Mouse (Mus musculus) gastrocnemius, postnatal 36 days (tissue): Measurements from ENCODE around the gene Hmga2. TPM values are rescaled to one million over a fixed set of nuclear protein-coding genes. Genes with fewer than 3 reads are reported as not detected.

Experiments
- DNase-seq, 2 experiments: peaks; one replicate each; pipeline ENCODE4 v3.0.0; 2022
- intact Hi-C: fragments of 180-260 bp; cut with DNase I; formaldehyde crosslinking; loops from one replicate; pipeline ENCODE4 v1.15.1; 2025
- total RNA-seq, 2 experiments: library from RNA; stranded (reverse); gene quantifications; 2 replicates each; pipeline ENCODE4 v1.2.3; 2021

Gene Hmga2
- total RNA-seq, 2 experiments from 2014 or later, result not detected

DNA sequence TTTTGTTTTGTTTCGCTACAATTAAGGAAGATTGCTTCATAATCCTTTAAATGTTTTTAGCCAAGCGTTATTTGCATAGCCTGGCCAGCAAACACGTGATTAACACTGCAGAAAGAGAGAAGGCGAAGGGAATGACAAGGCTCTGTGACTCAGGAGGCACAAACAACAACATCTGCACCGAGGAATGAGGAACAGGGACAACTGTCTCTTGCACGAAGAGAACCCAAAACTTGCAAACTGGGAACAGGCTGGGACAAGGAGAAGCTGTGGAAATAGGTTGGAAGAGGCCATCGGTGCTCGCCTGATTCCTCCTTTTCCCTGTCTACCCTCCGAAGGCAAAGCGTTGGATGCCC, 47.1 kb downstream of the Hmga2 start:
- no peak for DNase-seq
- intact Hi-C loops, result no loop called here

DNA sequence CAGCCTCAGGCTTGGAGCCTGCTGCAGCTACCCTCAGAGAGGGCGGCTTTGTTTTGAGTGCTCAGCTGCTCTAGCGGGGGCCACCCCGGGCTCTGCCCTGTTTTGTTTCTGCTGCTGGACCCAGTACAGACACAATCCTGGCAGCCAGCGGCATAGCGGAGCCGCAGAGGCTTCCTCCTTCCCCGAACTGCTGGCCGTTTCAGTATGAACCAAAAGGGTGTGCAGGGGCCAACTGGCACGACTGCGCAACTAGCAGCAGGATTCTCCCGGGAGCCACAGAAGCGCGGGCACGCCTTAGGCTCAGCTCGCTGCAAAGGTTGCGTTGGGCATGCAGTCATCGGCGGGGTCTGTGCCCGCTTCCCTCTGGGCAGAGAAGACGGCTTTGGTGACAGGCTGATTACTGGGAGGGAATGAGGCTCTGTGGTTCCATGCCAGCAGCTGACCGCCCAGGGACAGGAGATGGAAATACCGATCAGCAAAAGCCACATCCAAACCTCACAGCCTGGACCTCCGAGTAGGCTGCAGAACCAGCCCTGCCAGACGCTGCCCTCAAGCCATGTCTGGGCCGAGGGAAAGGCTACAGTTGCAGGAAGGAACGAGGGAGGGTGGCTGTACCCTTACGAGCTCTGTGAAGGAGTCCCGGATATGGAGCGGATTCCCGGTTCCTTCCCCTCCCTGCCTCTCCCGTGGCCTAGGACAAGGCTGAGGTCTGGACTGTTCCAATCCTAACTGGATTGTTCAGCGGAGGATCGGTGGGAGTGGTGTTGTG, 47.7 kb downstream of the Hmga2 start:
- DNase-seq, result peak; percentile 47 to 59
- intact Hi-C loops, result no loop called here

GRCm38 (mm10) chr10:120426086-120426610, 50.1 kb downstream of the Hmga2 start:
- intact Hi-C loops, result no loop called here
- DNase-seq, result peak; percentile 11 to 17

DNA sequence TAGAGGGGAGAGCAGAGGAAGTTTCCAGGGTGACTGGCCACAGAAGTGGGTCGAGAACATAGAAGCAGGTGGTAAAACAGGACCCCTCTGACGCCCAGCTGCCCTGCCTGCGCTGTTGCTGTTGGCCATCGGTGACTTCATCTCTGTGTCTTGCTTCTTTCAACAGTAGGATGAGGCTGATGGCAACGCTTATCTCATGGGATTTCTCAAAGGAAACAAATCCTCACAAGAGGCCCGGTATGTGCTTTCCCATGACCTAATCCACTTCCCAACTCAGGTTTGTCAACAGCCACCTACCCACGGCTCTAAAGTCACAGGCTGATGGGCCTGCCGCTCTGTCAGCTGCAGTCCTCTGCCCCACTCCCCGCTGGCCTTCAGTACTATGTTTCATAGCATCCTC, 52.3 kb downstream of the Hmga2 start:
- intact Hi-C loops, result no loop called here

GRCm38 (mm10) chr10:120423256-120423655, 53.0 kb downstream of the Hmga2 start:
- intact Hi-C loops, result no loop called here
- DNase-seq, result no peak

More for the DNA sequence above, 52.3 kb downstream of the Hmga2 start:
- DNase-seq, result no peak

DNA sequence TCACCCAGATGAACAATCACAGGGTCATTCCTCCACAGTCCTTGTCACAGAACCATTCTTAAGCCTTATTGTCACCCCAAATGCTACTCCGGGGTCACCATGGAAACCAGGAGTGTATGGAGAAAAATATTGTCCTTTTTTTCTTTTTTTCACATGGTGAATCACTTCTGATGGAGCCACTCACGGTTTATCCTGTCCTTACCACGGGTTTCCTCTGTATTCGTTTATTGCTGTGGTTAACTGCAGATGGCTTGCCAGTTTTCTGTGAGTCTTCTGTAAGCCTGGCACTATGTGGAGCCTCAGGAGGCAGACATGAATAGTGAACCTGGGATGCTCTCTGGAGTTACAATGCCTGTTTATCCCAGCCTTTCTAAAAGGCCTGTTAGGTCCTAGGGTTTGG, 53.4 kb downstream of the Hmga2 start:
- intact Hi-C loops, result no loop called here
- no peak for DNase-seq

DNA sequence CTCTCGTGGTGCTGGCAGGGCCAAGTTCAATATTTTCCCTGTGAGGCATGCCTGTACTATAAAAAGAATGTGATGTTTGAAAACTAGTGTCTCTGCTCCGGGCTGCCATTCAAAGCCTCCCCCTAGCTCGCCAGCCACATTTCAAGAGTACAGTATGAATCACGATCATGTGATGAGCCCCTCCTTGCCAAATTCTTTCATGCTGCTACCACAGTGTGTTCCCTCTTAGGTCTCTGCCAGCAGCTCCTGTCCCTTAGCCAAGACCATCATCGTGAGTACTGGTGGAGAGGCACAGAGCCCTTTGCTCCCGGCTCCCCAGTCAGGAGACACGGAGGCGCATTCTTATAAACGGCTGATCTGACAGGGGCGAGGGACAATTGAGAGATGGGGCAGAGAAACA, 54.2 kb downstream of the Hmga2 start:
- intact Hi-C loops, result no loop called here
- peak; percentile 57 to 77 for DNase-seq

DNA sequence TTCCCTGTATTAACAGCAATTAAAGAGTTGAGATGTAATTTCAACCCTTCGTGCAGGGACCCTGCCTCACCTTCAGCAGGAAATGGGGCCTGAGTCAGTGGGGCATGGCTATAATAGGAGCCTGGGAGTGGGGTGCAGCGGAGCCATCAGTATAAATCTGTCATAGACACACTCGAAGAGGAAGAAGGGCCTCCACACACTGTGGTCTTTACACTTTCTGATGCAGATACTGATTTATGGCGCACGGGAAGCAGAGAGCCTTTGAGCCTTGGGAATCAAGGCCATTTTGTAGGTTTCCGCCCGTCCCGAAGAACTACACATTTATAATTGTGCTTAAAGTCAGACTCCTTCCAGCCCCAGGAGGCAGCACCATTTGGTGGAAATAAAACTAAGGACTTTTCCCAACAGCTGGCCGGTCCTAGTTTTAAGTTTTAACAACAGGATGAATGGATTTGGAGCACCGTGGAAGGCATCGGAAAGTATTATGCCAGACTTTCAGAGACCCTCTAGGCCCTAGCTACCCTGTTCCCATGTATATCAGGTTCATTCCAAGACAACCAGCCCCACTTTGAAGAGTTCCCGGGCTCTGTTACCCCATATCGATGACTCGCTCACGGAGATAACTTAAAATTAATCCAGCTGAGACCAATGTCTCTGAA, 55.2 kb downstream of the Hmga2 start:
- intact Hi-C loops, result no loop called here
- DNase-seq, result no peak

GRCm38 (mm10) chr10:120418738-120419523, 57.3 kb downstream of the Hmga2 start:
- DNase-seq, result no peak
- intact Hi-C loops, result no loop called here

- intact Hi-C loops, result no loop called here
- DNase-seq, result no peak
These were observed 58.1 kb downstream of the Hmga2 start for GRCm38 (mm10) chr10:120418211-120418610.

DNA sequence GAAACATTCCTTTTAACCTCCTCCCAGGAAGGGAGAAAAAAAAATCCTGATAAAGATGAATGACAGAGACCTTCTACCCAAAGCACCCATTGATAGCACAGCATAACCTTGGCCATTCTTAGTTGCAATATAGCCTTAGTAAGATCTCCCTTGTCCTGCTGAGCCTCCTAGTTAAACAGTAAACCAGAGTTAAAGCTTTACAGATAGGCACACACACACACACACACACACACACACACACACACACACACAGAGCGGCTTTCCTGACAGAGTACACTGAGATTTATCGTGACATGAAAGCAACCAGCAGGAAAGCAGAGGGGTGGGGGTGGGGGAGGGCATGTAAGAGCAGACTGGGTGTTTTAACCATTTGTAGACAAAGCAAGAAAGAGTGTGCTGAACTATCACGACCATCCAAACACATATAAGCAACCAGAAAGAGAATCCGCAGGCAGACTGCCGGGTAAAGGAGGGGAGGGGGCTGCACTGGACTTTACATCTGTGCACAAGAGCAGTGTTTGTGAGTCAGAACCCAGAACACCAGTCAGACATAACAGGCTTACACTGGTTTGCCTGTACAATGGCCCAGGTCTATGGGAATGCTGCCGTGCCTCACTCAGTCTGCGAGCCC, 58.7 kb downstream of the Hmga2 start:
- intact Hi-C loops, result no loop called here
- DNase-seq, result no peak

- intact Hi-C loops, result no loop called here
- no peak for DNase-seq
These were observed 59.2 kb downstream of the Hmga2 start for GRCm38 (mm10) chr10:120417116-120417487.

DNA sequence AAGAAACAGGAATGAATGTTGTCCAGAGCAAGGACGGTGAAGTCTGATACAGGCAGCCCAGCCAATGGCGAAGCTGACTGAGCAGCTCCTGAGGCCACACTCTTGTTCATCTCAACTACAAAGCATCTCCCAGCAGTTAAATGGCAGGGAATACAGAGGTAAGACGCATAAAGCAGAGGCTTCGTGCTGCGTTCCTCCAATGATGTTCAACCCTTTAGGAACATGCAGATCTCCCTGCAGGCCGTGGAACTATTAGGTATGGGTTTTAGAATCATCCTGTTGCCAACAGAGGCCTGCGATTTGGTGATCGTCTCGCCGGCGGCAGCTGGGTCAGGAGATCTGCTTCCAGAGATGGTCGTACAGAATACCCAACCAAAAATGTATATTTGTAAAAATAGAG, 59.6 kb downstream of the Hmga2 start:
- no peak for DNase-seq
- intact Hi-C loops, result no loop called here

GRCm38 (mm10) chr10:120412215-120412614, 64.1 kb downstream of the Hmga2 start:
- no peak for DNase-seq
- intact Hi-C loops, result no loop called here

DNA sequence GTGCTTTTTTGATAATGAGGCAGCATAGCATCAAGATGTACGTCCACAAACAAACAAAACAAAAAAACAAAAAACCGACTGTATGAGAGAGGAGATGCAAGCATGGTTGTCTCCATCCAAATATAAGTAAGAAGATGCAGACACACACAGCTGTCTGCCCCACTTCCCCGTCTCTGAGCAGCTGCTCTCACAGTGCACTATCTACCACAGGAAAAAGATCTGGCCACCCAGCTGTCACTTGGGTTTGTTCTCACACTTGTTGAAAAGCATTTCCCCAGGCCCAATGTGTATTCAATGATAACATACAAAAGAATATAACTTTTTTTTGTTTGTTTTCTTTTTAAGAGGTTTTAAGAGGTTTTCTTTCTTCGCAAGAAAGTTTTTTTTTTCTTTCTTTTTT, 65.3 kb downstream of the Hmga2 start:
- no peak for DNase-seq
- intact Hi-C loops, result no loop called here

- no peak for DNase-seq
These were observed 67.1 kb downstream of the Hmga2 start for GRCm38 (mm10) chr10:120409131-120409530.

GRCm38 (mm10) chr10:120407230-120407629, 69.0 kb downstream of the Hmga2 start:
- intact Hi-C loops, result no loop called here
- no peak for DNase-seq

More at GRCm38 (mm10) chr10:120409131-120409530, 67.1 kb downstream of the Hmga2 start:
- intact Hi-C loops, result no loop called here

DNA sequence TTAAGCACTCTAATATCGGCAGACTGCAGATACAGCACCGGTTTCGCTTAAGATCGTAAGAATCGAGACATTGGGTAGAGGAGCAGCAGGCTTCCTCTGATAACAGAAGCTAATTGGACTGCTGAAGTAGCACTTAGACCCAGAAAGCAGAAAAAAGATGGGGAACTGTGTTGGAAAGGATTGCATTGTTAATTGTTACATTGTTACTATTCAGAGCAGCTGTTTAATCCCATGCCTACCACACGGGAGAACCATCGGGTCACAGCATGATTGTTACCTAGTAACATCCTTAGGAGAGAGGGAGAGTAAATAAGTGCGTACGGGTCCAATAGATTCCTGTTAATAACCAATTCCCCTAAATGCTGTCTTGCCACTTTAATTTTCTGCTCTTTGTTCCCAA, 70.2 kb downstream of the Hmga2 start:
- no peak for DNase-seq
- intact Hi-C loops, result no loop called here

GRCm38 (mm10) chr10:120405322-120405721, 70.9 kb downstream of the Hmga2 start:
- DNase-seq, result no peak
- intact Hi-C loops, result no loop called here

DNA sequence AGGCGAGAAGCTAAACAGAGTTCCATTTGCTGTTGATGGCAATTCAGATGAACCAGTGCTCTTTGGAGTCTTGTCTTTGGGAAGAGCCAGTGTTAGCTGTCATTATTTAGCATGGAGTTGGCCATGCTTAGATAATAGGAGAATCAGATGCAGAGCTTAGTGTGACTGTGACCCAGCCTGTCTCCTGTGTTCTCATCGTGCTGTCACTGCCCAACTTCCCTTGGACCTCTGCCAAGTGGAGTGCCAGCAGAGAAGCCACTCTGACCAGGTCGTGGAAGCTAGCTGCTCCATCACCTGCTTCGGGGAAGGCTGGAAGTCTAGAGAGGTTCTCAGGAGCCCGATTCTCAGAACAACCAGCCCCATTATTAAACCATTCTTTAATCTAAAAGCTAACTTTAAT, 73.3 kb downstream of the Hmga2 start:
- intact Hi-C loops, result no loop called here
- DNase-seq, result no peak

GRCm38 (mm10) chr10:120401787-120402186, 74.5 kb downstream of the Hmga2 start:
- intact Hi-C loops, result no loop called here

More at GRCm38 (mm10) chr10:120401787-120402186, 74.5 kb downstream of the Hmga2 start:
- no peak for DNase-seq
